ENCODE assay signal across 1 mouse cellular context in the genomic region with DNA sequence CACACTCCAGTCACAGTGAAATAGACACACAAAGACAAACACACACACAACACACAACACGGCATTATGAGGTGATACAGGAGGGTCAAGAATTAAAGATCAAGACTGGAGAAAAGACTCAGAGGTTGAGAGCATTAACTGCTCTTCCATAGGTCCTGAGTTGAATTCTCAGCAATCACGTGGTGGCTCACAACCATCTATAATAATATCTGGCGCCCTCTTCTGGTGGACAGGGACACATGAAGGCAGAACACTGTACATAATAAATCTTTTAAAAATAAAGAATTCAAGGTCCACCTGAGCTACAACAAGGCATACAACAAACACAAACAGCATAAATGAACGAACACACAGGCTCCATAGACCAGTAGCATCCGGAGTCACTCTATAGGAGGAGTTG.
TF ChIP-seq lines count a peak whose summit lies in the region.

No protein-coding gene starts in this region.

TF ChIP-seq in CH12.LX, 34 proteins besides CTCF, POLR2A, EP300 and RAD21:
- TF ChIP-seq CHD2 (IDR thresholded peaks at IDR 0.05; ENCODE audit: low read length) (no peak), MAX (IDR thresholded peaks at IDR 0.05; ENCODE audit: low read length) (no peak), MYC (IDR thresholded peaks at IDR 0.05; ENCODE audit: low read depth, low read length) (peak; percentile 62), POLR2AphosphoS2 (IDR thresholded peaks at IDR 0.05; ENCODE audit: low read depth, low read length) (no peak), BHLHE40 (IDR thresholded peaks at IDR 0.05; ENCODE audit: low read depth, low read length) (0 out of 2 replicates have a peak, but pooled peaks have one; percentile 39), TCF12 (IDR thresholded peaks at IDR 0.05; ENCODE audit: low read depth, low read length) (no peak), ETS1 (conservative IDR thresholded peaks at IDR 0.05; ENCODE audit: low read depth, low read length) (no peak), SMC3 (IDR thresholded peaks at IDR 0.05; ENCODE audit: low read depth, low read length) (0 out of 2 replicates have a peak, but pooled peaks have one; percentile 2), USF2 (conservative IDR thresholded peaks at IDR 0.05; ENCODE audit: low read depth, low read length) (peak; percentile 62), USF1 (IDR thresholded peaks at IDR 0.05; ENCODE audit: low read depth, low read length) (peak; percentile 65), MXI1 (IDR thresholded peaks at IDR 0.05; ENCODE audit: low read depth, low read length) (no peak), SIN3A (IDR thresholded peaks at IDR 0.05; ENCODE audit: low read length) (0 out of 2 replicates have a peak, but pooled peaks have one; percentile 43)
